Mouse (Mus musculus) liver, postnatal 0 days (tissue): ENCODE results near the gene Inhbc. TPM values are rescaled to one million over a fixed set of nuclear protein-coding genes. Genes with fewer than 3 reads are reported as not detected.

Source experiments
- ATAC-seq: fragments of 200-750 bp; cut with Nextera tagmentation; 2 replicates; pipeline ENCODE4 v1.8.0; 2017; ENCODE audit warnings: mild to moderate bottlenecking, moderate library complexity
- DNase-seq: peaks from one replicate; pipeline ENCODE4 v3.0.0-alpha.2; 2016
- H3K27ac ChIP-seq: fragments of 300-500 bp; sonication (generic); 2 replicates; pipeline ENCODE4 v1.5.1; 2014; ENCODE audit warnings: antibody characterized with exemption, moderate library complexity, mild to moderate bottlenecking, low read depth
- H3K27me3 ChIP-seq: fragments of 300-500 bp; sonication (generic); 2 replicates; pipeline ENCODE4 v1.6.1; 2014; ENCODE audit warnings: low read length, control low read depth, mixed read lengths; ENCODE audit not compliant: insufficient read depth
- H3K36me3 ChIP-seq: fragments of 300-500 bp; sonication (generic); replicated peaks from 2 replicates; pipeline ENCODE4 v1.6.1; 2014; ENCODE audit warnings: mild to moderate bottlenecking, control low read depth, low read length, moderate library complexity, mixed read lengths; ENCODE audit not compliant: insufficient read depth
- H3K4me1 ChIP-seq: fragments of 300-500 bp; sonication (generic); 2 replicates; pipeline ENCODE4 v1.6.1; 2014; ENCODE audit warnings: antibody characterized with exemption, mild to moderate bottlenecking, control low read depth; ENCODE audit not compliant: insufficient read depth
- H3K4me2 ChIP-seq: fragments of 300-500 bp; sonication (generic); 2 replicates; pipeline ENCODE4 v1.6.1; 2014; ENCODE audit warnings: low read depth, mild to moderate bottlenecking, low read length, moderate library complexity, mixed read lengths
- H3K4me3 ChIP-seq: fragments of 300-500 bp; sonication (generic); 2 replicates; pipeline ENCODE4 v1.5.1; 2014; ENCODE audit warnings: low read depth, low read length
- H3K9ac ChIP-seq: fragments of 300-500 bp; sonication (generic); replicated peaks from 2 replicates; pipeline ENCODE4 v1.6.1; 2014; ENCODE audit warnings: mild to moderate bottlenecking, moderate library complexity
- H3K9me3 ChIP-seq: fragments of 300-500 bp; sonication (generic); 2 replicates; pipeline ENCODE4 v1.6.1; 2016; ENCODE audit warnings: mild to moderate bottlenecking, control low read depth, low read length, mixed read lengths
- CTCF ChIP-seq: sonication (generic); IDR thresholded peaks from 2 replicates; pipeline ENCODE4 v1.5.1; 2016; ENCODE audit warnings: antibody characterized with exemption, low read depth
- EP300 ChIP-seq: IDR thresholded peaks from 2 replicates; pipeline ENCODE4 v1.6.1; 2016; ENCODE audit warnings: antibody characterized with exemption, low read depth, mild to moderate bottlenecking
- WGBS: fragments of 180-500 bp; shearing (Covaris S2); extraction: QIAGEN DNeasy Blood & Tissue Kit; methylation state at CpG from one replicate; pipeline ENCODE4 v1.1.7; 2014; ENCODE audit not compliant: insufficient replicate concordance; 5-methylcytosine and 5-hydroxymethylcytosine counted together
- polyA plus RNA-seq: library from polyadenylated mRNA; unstranded; fragments of >200 nt; fragmentation: Nextera tagmentation; extraction: Ambion mirVana; gene quantifications from 2 replicates; pipeline ENCODE4 v1.2.1, GENCODE M21; 2015

Inhbc gene
- polyA plus RNA-seq, 1 experiment from 2014 or later: 27.2 TPM

DNA sequence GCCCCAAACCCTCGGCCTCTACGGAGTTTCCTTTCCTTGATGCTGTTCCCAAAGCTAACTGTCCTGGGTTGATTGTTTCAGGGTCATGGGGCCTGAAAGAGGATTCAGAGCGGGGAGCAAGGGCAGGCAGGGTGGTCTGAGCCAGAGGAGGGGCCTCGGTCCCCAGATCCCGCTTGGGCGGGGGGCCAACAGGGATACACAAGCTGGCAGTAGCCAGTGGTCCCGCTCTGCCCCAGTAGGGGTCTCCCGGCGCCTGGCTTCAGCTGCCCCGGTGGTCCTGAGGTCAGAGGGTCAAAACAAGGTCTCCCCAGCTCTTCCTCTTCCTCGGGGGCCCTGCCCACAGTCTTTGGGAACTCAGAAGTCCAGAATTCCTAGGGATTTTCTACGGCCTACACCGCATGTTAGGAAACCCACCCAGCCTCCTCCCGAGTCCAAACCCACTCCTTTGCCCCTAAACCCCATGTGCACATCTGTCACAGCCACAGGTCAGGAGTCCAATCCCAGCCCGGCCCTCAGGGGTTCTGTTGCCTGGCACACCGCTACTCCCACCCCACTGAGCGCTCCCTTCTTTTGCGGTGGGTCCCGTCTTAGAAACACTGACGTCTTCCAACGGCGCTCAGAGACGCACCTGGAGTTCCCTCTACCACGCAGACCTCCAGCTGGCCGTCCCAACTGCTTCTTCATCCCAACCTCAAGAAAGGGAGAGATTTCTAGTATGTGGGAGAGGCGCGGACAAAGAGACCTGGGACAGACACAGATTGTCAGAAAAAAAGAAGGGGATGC lies 29.5 kb downstream of the Inhbc start:
- DNase-seq (peak; percentile 22), ATAC-seq (no peak)
- H3K4me2 ChIP-seq: peak overlapping the region; percentile 70
- no peak overlapping the region for H3K27ac ChIP-seq
- WGBS: 3% methylated on average over 27 of the region's 27 CpGs
- H3K4me1 ChIP-seq: peaks cover 18% of the 10 kb centered on the region
- no peak overlapping the region for H3K9ac ChIP-seq
- peaks cover 40% of the 10 kb centered on the region for H3K27me3 ChIP-seq
- TF ChIP-seq EP300 (no peak), CTCF (no peak)
- H3K36me3 ChIP-seq: no peaks in the 10 kb centered on the region
- H3K4me3 ChIP-seq: peak overlapping the region; percentile 24
- H3K9me3 ChIP-seq: no peaks in the 10 kb centered on the region

DNA sequence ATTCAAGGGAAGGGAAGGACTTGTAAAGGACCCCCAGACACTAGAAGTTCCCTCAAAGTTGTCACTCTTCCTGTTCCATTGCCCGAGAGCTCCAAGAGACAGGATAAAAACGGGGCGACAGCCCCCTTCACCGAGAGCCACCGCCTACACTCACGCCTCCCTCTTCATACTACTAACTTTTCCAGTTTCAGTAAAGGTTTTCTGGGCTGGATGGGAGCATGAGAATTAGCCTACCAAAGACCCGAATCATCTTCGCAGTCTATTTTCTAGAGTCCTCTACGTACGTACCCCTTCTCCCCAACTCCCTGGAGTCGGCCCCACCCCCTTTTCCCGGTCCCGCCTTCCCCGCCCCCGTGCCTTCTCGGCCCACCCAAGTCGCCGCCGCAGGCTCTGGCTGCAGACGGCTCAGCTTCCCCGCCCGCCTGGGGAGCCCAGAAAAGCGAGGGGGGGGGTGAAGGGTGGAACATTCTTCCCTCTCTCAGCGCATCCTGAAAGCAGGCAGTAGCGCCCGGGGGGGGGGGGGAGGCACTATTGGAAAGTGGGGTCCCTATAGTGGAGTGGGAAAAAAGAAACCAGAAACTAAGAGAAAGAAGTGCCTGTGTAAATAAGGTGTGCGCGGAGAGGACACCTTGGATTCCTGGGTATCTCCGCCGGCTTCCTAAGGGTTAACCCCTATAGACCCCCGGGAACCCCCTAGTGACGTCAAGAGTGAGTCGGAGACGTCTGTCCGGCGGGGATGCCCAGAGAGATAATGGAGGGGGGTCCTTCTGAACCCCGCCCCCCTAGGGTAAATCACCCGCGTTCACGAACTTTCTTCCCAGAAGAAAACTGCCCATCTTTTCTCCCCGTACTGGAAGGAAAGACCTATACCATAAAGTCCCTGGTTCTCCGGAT lies 30.3 kb downstream of the Inhbc start:
- Histone ChIP-seq H3K4me2 (peak overlapping the region; percentile 70), H3K27me3 (peaks cover 40% of the 10 kb centered on the region), H3K4me1 (peaks cover 18% of the 10 kb centered on the region), H3K9ac (no peak overlapping the region; the same call in 1 of the 2 replicates), H3K9me3 (no peaks in the 10 kb centered on the region), H3K27ac (no peak overlapping the region), H3K36me3 (no peaks in the 10 kb centered on the region), H3K4me3 (peak overlapping the region; percentile 24)
- WGBS: under 1% methylated on average over 38 of the region's 42 CpGs
- ATAC-seq (no peak), DNase-seq (peak; percentile 51)
- no peak for TF ChIP-seq EP300
- TF ChIP-seq CTCF: no peak

DNA sequence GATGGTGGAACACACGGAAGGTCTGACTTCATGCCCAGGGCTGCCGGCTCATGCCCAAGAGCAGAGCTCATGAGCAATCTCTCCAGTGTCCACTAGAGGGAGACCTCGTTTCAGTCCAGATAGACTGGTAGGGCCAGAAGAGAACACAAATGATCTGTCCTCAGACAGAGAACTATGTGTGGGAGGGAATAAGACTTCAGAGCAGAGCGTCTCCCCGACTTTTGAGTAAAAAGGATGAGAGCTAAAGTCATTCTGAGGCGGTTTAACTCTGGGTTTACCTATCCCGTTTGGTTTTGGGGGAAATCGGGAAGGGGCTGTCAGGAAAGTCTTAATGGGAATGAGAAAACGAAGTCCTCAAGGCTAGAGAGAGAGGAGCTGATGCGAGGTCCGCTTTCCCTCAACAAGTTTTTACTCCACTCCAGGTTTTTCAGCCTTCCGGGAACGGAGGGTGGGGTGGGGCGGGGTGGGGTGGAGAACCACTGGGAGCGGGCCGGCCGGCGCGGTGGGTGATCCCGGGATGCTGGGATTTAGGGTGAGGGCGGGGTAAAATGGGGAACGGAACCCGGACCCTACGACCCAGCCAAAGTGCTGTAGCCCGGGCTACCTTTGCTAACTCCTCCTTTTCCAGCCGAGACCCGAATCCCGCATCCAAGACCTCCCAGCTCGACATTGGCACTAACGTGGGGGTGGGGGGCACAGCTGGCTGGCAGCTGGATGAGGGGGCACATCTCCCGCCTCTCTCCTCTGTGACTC lies 31.1 kb downstream of the Inhbc start:
- Histone ChIP-seq H3K9ac (no peak overlapping the region; the same call in 1 of the 2 replicates), H3K4me1 (peaks cover 18% of the 10 kb centered on the region), H3K4me2 (peak overlapping the region; percentile 70), H3K27ac (no peak overlapping the region), H3K9me3 (no peaks in the 10 kb centered on the region), H3K4me3 (peak overlapping the region; percentile 24), H3K36me3 (no peaks in the 10 kb centered on the region), H3K27me3 (peaks cover 40% of the 10 kb centered on the region)
- 1% methylated on average over 25 of the region's 31 CpGs for WGBS
- ATAC-seq (peak; percentile 83), DNase-seq (peak; percentile 85)
- TF ChIP-seq EP300 (no peak), CTCF (peak; percentile 94)

DNA sequence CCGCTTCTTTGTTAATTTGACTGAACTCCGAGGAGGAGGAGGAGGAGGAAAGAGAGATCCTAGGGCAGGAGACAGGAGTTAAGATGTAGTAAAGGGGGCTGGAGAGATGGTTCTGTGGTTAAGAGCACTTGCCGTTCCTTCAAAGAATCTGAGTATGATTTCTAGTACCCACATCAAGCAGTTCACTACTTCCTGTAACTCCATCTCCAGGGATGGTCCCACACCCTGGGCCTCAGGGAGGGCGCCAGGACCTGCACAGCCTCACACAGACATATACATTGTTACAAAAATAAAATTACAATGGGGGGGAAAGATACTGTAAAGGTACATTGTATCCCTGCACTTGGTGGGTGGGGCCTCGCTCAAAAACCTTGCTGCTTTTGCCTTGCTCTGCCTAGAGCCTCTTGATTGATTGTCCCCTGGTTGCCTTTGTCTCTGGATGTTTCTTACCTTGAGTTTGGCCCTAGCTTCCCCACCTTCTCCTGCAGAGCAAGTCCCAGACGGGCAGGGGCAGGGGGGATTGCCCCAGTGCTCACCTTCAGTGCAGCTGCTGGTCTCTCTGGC lies 32.6 kb downstream of the Inhbc start:
- Histone ChIP-seq H3K9ac (no peak overlapping the region), H3K27ac (no peak overlapping the region), H3K4me3 (no peak overlapping the region), H3K27me3 (peaks cover 40% of the 10 kb centered on the region), H3K4me1 (peaks cover 18% of the 10 kb centered on the region), H3K36me3 (no peaks in the 10 kb centered on the region), H3K9me3 (no peaks in the 10 kb centered on the region), H3K4me2 (no peak overlapping the region)
- TF ChIP-seq EP300: no peak
- no peak for TF ChIP-seq CTCF
- no peak for DNase-seq
- 66% methylated on average over 6 of the region's 6 CpGs for WGBS
- no peak for ATAC-seq

DNA sequence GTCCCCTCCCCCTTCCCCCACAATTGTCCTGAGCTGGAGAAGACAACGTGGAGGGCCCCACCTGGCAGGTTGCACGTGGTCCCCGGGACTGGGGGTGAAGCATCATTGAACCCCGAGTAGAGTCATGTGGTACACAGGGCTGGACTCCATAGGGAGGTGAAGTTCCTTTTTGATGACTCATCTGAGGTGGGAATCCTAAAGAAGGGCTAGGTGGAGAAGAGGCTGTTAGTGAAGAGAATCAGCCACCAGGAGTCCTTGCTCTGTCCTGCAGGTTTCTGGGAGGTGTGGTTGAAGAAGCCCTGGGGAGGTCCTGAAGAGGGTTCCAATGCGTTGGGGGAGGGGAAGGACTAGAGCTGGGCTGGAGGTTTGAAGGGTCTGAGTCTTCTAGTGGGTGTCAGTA lies 33.3 kb downstream of the Inhbc start:
- Histone ChIP-seq H3K4me2 (no peak overlapping the region), H3K27ac (no peak overlapping the region)
- DNase-seq: no peak

More for the DNA sequence above, 33.3 kb downstream of the Inhbc start:
- ATAC-seq: no peak
- TF ChIP-seq CTCF: no peak
- no peak for TF ChIP-seq EP300
- Histone ChIP-seq H3K36me3 (no peaks in the 10 kb centered on the region), H3K4me3 (no peak overlapping the region), H3K4me1 (peaks cover 18% of the 10 kb centered on the region), H3K27me3 (peaks cover 40% of the 10 kb centered on the region), H3K9me3 (no peaks in the 10 kb centered on the region), H3K9ac (no peak overlapping the region)
- WGBS: 63% methylated on average over 5 of the region's 5 CpGs
